Mouse (Mus musculus) left cerebral cortex, postnatal 4 days (tissue): Measurements from ENCODE around the gene Padi6. TPM values are rescaled to one million over a fixed set of nuclear protein-coding genes. Genes with fewer than 3 reads are reported as not detected.

Source experiments
- DNase-seq: peaks from one replicate; pipeline ENCODE4 v3.0.0-alpha.2; 2022
- intact Hi-C: fragments of 180-260 bp; cut with DNase I; formaldehyde crosslinking; loops from one replicate; pipeline ENCODE4 v1.15.1; 2025
- total RNA-seq, 2 experiments: library from RNA; stranded (reverse); gene quantifications; 2 replicates each; pipeline ENCODE4 v1.2.3; 2021

Gene Padi6
- total RNA-seq, 2 experiments from 2014 or later: 0.42 to 1.4 TPM

- DNase-seq: no peak
- intact Hi-C loops: no loop called here
Measured at GRCm38 (mm10) chr4:140709617-140710016, 32.8 kb downstream of the Padi6 start.

GRCm38 (mm10) chr4:140709111-140709510 is 33.3 kb downstream of the Padi6 start:
- DNase-seq: peak; percentile 43
- intact Hi-C loops: no loop called here

- intact Hi-C loops: no loop called here
- no peak for DNase-seq
Measured at GRCm38 (mm10) chr4:140708297-140708927, 34.0 kb downstream of the Padi6 start.

- no peak for DNase-seq
- intact Hi-C loops: no loop called here
Measured at GRCm38 (mm10) chr4:140707615-140708014, 34.8 kb downstream of the Padi6 start.

GRCm38 (mm10) chr4:140704166-140704565 is 38.3 kb downstream of the Padi6 start:
- intact Hi-C loops: no loop called here
- no peak for DNase-seq

- no peak for DNase-seq
- intact Hi-C loops: no loop called here
Measured at GRCm38 (mm10) chr4:140703636-140704035, 38.8 kb downstream of the Padi6 start.

- DNase-seq: peak; percentile 80
- intact Hi-C loops: no loop called here
Measured at GRCm38 (mm10) chr4:140702611-140703327, 39.7 kb downstream of the Padi6 start.

- DNase-seq: no peak
- intact Hi-C loops: no loop called here
Measured at GRCm38 (mm10) chr4:140701716-140702561, 40.5 kb downstream of the Padi6 start.

- intact Hi-C loops: no loop called here
- DNase-seq: peak; percentile 72
Measured at GRCm38 (mm10) chr4:140701049-140701715, 41.3 kb downstream of the Padi6 start.

- intact Hi-C loops: no loop called here
Measured at GRCm38 (mm10) chr4:140700269-140701018, 42.0 kb downstream of the Padi6 start, which contains the start of gene Rcc2. Gene Rcc2 (plus strand): TSS chr4:140700541.

GRCm38 (mm10) chr4:140699441-140700127 is 42.9 kb downstream of the Padi6 start:
- DNase-seq: no peak
- intact Hi-C loops: no loop called here

More at GRCm38 (mm10) chr4:140700269-140701018, 42.0 kb downstream of the Padi6 start, which contains the start of gene Rcc2:
- DNase-seq: no peak

- DNase-seq: no peak
- intact Hi-C loops: no loop called here
Measured at GRCm38 (mm10) chr4:140695675-140696585, 46.5 kb downstream of the Padi6 start.

GRCm38 (mm10) chr4:140695146-140695545 is 47.3 kb downstream of the Padi6 start:
- no peak for DNase-seq
- intact Hi-C loops: no loop called here

GRCm38 (mm10) chr4:140694551-140695060 is 47.8 kb downstream of the Padi6 start:
- intact Hi-C loops: no loop called here
- no peak for DNase-seq

GRCm38 (mm10) chr4:140693513-140693912 is 48.9 kb downstream of the Padi6 start:
- intact Hi-C loops: no loop called here
- DNase-seq: no peak

GRCm38 (mm10) chr4:140691481-140691880 is 51.0 kb downstream of the Padi6 start:
- no peak for DNase-seq

GRCm38 (mm10) chr4:140689873-140690655 is 52.4 kb downstream of the Padi6 start:
- DNase-seq: no peak
- intact Hi-C loops: no loop called here

More at GRCm38 (mm10) chr4:140691481-140691880, 51.0 kb downstream of the Padi6 start:
- intact Hi-C loops: no loop called here
